Mouse (Mus musculus) gastrocnemius, postnatal 10 days (tissue): ENCODE results near the gene Shq1. TPM values are rescaled to one million over a fixed set of nuclear protein-coding genes. Genes with fewer than 3 reads are reported as not detected.

ENCODE experiments used
- DNase-seq: peaks from one replicate; pipeline ENCODE4 v3.0.0; 2021; ENCODE audit warnings: mixed read lengths
- total RNA-seq, 2 experiments: library from RNA; stranded (reverse); gene quantifications; 2 replicates each; pipeline ENCODE4 v1.2.3; 2021

Shq1 gene
- total RNA-seq, 2 experiments from 2014 or later, result 2.9 to 3.3 TPM

GRCm38 (mm10) chr6:100529673-100530072, 141.3 kb downstream of the Shq1 start:
- DNase-seq, result no peak

- no peak for DNase-seq
Observed at GRCm38 (mm10) chr6:100528556-100528955, 142.4 kb downstream of the Shq1 start.

GRCm38 (mm10) chr6:100527972-100528371, 143.0 kb downstream of the Shq1 start:
- no peak for DNase-seq

- DNase-seq, result no peak
Observed at GRCm38 (mm10) chr6:100527161-100527560, 143.8 kb downstream of the Shq1 start.

GRCm38 (mm10) chr6:100526066-100526465, 144.9 kb downstream of the Shq1 start:
- DNase-seq, result no peak

GRCm38 (mm10) chr6:100525496-100525895, 145.5 kb downstream of the Shq1 start:
- no peak for DNase-seq

GRCm38 (mm10) chr6:100522495-100522894, 148.5 kb downstream of the Shq1 start:
- DNase-seq, result no peak

GRCm38 (mm10) chr6:100521615-100522398, 149.2 kb downstream of the Shq1 start:
- no peak for DNase-seq

GRCm38 (mm10) chr6:100520558-100521099, 150.3 kb downstream of the Shq1 start:
- DNase-seq, result no peak

GRCm38 (mm10) chr6:100519837-100520236, 151.1 kb downstream of the Shq1 start:
- DNase-seq, result no peak

Other genes starting within 250 kb of the Shq1 start
- 1 to 10 TPM; 5.0 to 7.9 TPM for gene Gxylt2, start 33.6 kb upstream of the Shq1 start, total RNA-seq
- gene Ppp4r2, start 162.5 kb upstream of the Shq1 start, total RNA-seq, result 10 to 100 TPM; 57.9 to 61.7 TPM